Mouse (Mus musculus): Measurements from ENCODE around the gene Syk.

- TF ChIP-seq CTCF (IDR thresholded peaks at IDR 0.05; ENCODE audit: borderline replicate concordance, control insufficient read depth, extremely low read depth, insufficient read depth, low read length, poor library complexity) (no peak), POLR2A (IDR thresholded peaks at IDR 0.05; ENCODE audit: control insufficient read depth, extremely low read depth, insufficient read depth, low read length, poor library complexity) (no peak)
These were observed 21.4 kb upstream of the Syk start for GRCm38 (mm10) chr13:52561367-52562165.
